Mouse (Mus musculus) cortical plate, adult 2 months (tissue): ENCODE results near the gene Rcn1. TPM values are rescaled to one million over a fixed set of nuclear protein-coding genes. Genes with fewer than 3 reads are reported as not detected.

ENCODE experiments used
- H3K27ac ChIP-seq: fragments of 200-500 bp; 2 replicates; pipeline ENCODE4 v1.5.1; 2012; ENCODE audit warnings: low read length, control low read depth, inconsistent platforms; ENCODE audit not compliant: insufficient read depth
- H3K4me1 ChIP-seq: fragments of 200-500 bp; 2 replicates; pipeline ENCODE4 v1.6.1; 2011; ENCODE audit warnings: low read length; ENCODE audit not compliant: control insufficient read depth, insufficient read depth
- H3K4me3 ChIP-seq: fragments of 200-500 bp; 2 replicates; pipeline ENCODE4 v1.5.1; 2011; ENCODE audit warnings: mild to moderate bottlenecking, low read length, control low read depth; ENCODE audit not compliant: insufficient read depth
- CTCF ChIP-seq: fragments of 200-500 bp; IDR thresholded peaks from 2 replicates; pipeline ENCODE4 v1.5.1; 2011; ENCODE audit warnings: mild to moderate bottlenecking, control low read depth, low read length; ENCODE audit not compliant: insufficient read depth; ENCODE audit errors: extremely low read depth
- POLR2A ChIP-seq: fragments of 200-500 bp; IDR thresholded peaks from 2 replicates; pipeline ENCODE4 v1.6.1; 2011; ENCODE audit warnings: mild to moderate bottlenecking, low read length, control low read depth; ENCODE audit not compliant: insufficient read depth; ENCODE audit errors: extremely low read depth
- polyA plus RNA-seq: library from polyadenylated mRNA; depleted of rRNA; stranded (reverse); fragments of >200 nt; gene quantifications from 2 replicates; pipeline ENCODE4 v1.2.3, GENCODE M21; 2012; rRNA removed

The Rcn1 gene
- polyA plus RNA-seq, 1 experiment: 15.8 TPM

DNA sequence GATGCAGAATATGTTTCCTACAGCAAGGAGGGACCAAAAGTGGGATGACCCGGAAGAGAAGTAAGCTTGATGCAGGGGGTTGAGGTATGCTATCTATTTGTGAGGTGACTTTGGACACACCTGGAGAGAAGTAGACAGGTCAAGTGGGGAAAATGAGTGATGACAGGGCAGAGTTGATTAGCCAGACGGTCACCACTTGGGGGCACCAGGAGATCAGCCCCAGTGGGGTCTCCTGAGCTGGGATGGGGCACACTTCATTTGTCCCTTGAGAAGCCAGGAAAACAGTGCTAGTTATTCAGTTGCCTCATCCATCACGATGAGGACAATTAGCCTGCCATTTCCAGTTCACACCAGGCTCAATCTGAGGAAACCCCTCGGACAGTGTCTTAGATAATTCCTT is 31.5 kb downstream of the Rcn1 start:
- Histone ChIP-seq H3K4me1 (peaks cover 2% of the 10 kb centered on the region; the same call in 1 of the 2 replicates), H3K27ac (no peak overlapping the region), H3K4me3 (no peak overlapping the region)
- TF ChIP-seq POLR2A: no peak
- 0 out of 2 replicates have a peak, but pooled peaks have one; percentile 14 for TF ChIP-seq CTCF

DNA sequence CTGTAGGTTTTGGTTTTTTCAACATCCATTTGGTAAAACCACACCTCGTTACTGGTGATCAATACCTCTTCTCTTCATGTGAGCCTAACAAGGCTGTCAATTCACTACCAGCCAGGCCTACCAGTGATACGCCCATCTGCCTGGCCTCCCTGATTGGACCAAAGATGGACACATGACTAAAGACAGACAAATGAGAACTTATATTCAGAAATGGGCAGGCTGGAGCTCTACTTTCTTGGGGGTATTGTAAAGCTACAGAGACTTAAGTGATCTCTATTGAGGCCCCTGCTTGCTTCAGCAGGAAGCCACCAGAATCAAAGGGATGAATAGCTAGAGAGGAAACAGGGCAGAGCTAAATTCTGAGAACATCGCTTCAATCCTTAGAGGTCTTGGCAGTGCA is 41.1 kb downstream of the Rcn1 start:
- Histone ChIP-seq H3K4me3 (no peak overlapping the region), H3K4me1 (no peaks in the 10 kb centered on the region), H3K27ac (no peak overlapping the region)
- TF ChIP-seq POLR2A (no peak), CTCF (no peak)

DNA sequence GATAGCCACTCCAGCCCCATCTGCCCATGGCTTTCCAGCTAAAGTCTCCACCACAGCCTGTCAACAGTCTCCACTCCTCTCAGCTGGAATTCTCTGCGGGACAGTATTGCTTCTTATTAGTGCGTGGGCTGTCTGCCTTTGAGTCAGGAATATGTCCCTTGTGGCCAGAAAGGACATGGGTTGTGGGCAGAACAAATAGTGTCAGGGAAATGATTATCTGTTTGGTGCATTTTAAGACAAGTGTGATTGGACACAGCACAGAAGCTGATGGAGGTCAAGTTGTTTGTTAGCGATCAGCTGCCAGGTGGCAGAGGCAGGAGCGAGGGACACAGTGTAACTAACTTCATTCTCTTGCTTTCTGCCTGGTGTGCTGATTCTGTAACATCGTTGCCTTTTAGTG is 42.3 kb downstream of the Rcn1 start:
- no peak overlapping the region for H3K4me3 ChIP-seq
- no peak for TF ChIP-seq POLR2A
- no peak for TF ChIP-seq CTCF

DNA sequence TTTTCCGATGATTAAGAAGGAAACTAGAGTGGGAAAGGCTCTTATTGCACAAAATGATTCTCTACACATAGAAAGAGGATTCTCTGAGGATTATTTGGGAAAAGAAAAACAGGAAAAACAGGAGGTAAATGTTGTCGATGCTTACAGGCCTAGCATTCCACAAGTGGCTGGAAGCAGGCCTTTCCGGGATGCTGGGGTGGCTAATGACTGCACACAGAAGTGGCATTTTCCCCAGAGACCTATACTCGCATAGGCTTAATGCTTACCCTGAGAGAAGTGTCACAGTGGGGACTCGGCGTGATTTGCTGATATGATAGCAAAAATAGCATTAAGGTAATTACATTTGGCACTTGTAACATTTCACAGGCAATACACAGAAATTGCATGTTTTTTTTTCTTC is 50.2 kb downstream of the Rcn1 start:
- H3K4me1 ChIP-seq: no peaks in the 10 kb centered on the region
- H3K4me3 ChIP-seq: no peak overlapping the region
- TF ChIP-seq POLR2A: no peak
- no peak for TF ChIP-seq CTCF
- H3K27ac ChIP-seq: no peak overlapping the region

More for the DNA sequence above, 42.3 kb downstream of the Rcn1 start:
- no peak overlapping the region for H3K27ac ChIP-seq
- no peaks in the 10 kb centered on the region for H3K4me1 ChIP-seq

DNA sequence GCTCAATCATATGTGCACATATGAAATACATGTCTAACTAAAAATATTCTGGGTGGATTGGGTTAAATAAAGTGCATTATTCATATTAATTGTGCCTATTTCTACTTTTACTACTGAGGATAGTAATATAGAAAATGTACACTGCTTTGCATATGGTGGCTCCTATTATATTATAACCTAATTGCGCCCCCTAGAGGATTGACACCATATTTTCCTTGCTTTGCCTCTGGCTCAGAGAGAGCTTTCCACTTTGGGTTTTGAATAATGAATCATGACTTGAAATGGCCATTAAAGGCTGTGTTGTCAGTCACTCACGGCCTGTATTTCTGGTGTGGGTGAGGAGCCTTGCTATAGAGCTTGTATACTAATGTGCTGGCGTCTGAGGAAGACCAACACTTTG is 59.1 kb downstream of the Rcn1 start:
- Histone ChIP-seq H3K4me1 (no peaks in the 10 kb centered on the region), H3K27ac (no peak overlapping the region), H3K4me3 (no peak overlapping the region)
- no peak for TF ChIP-seq CTCF
- TF ChIP-seq POLR2A: no peak

DNA sequence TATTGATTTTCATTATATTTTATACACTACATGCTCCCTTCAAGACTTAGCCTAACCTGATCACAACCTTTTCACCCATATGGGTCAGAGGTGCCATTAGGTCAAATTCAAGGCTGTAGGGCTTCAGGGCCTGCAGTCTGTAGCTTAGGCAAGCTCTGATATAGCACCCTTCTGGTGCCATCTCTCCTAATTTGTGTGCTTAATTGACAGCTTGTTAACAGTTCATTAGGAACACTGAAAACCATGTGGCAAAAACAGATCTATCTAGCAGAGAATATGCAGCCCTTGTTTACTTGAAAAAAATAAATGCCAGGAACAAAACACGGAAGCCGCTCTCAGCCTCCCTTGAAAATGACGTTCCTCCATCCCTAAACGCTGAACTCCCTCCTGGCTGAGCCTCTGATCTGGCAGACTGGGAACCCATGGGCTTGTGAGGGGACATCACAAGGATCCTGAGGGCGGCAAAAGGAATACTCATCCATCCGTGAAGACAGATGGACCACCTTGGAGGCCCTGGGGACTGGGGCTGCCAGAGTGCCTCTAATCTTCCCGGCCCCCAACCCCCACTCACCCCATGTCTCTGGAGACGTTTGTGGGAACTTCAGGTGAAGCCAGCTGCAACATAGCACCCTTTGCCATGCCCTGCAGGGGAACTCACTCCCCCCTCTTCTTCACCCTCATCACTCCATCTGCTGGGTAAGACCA is 61.8 kb downstream of the Rcn1 start:
- H3K4me3 ChIP-seq: no peak overlapping the region
- TF ChIP-seq POLR2A (no peak), CTCF (no peak)
- H3K4me1 ChIP-seq: no peaks in the 10 kb centered on the region
- no peak overlapping the region for H3K27ac ChIP-seq

DNA sequence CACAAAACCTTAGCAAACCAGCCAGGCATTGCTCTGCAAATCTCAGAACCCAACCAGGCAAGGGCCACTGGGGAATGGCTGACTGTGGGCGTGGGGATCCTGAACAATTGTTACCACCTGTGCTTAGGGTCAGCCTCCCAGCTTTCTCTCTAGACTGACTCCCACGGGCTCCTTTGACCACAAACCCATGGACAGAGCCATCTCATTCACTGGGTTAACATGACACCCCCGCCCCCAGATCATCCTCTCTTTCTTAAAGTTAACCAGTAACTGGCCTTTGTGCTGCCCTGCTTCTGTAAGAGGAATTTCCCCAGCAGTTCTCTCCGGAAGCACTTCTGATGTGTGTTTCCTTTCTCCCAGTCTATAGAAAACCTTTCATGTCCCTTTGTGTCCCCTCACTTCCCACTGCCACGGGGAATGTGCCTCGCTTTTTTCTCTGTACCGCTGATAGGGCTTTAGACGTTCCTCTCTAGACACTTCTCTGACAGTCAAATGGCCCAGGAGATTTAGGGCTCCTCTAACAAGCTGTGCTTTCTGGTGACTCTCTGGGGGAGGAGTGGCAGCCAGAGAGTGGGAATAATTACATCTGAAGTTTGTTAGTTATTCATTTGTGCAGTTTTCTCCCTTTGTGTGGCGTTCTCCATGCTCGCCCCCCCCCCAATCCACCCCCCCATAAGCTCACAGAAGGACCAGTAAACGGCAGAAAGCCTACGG is 62.6 kb downstream of the Rcn1 start:
- Histone ChIP-seq H3K4me3 (no peak overlapping the region), H3K27ac (no peak overlapping the region), H3K4me1 (no peaks in the 10 kb centered on the region)
- no peak for TF ChIP-seq POLR2A
- no peak for TF ChIP-seq CTCF

Other genes with a start within 250 kb of the Rcn1 start
- not detected in 2 replicates for gene Them7, start 175.0 kb downstream of the Rcn1 start, polyA plus RNA-seq